Mouse (Mus musculus) T-cell, adult 66 days (primary cell): ENCODE measurements around the gene Phospho1. TPM values are rescaled to one million over a fixed set of nuclear protein-coding genes. Genes with fewer than 3 reads are reported as not detected.

ENCODE experiments used
- total RNA-seq, 2 experiments: library from RNA; stranded (reverse); gene quantifications; 3 replicates in 1 of 2; 4 replicates in 1 of 2; pipeline ENCODE4 v1.2.4; 2023

Phospho1 gene
- total RNA-seq = not detected

GRCm38 (mm10) chr11:95824071-95824876 is at the start of gene Phospho1:
Phospho1 (plus strand) TSS chr11:95824499.

DNA sequence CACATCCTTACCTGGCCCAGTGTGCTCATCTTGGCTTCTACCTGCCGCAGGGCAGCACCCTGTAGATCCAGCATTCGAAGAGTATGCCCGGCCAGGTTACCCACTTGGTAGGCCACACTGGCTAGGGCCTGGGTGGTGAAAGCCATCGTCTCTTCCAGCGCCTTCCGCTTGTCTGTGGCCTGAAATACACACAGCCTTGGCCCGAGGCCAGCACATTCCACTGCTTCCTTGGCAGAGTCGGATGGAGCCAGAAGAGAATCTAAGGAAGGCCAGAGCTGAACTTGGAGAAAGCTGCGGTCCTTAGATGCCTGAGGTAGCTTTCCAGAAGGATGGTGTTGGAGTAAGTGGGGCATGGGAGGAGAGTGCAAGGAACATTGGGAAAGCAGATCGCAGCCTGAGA is 12.8 kb downstream of the Phospho1 start, which contains the start of gene Gngt2:
Gene Gngt2 (plus strand): TSS at position 158 of the 400 bp plus-strand sequence.

DNA sequence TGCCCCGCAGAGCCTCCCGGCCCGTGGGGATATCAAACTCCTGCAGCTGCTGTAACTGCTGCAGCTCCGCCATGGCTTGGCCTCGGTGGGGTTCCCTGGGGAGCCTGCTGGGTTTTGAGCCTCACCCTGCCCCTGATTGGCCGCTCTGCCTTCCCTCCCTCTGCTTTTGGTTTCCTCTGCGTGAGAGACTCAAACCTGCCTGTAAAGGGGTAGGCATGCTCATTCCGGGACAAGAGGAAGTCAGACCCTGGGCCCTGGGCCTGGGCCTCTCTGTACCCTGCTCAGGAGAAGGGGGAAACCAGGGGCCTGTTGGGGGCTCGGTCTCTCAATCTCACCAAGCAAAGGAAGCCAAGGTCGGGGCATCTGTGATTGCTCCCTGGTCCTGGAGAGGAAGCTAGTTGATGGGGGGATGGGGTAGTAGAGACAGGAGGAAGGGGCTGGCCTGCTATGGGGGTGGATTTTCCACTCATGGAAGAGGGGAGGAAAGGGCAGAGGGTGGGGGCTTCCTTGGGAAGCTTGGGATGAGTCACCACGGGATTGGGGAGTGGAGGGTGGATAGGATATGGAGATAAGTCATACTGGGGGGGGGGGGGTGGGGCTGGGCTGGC is 17.9 kb downstream of the Phospho1 start, which contains the start of gene Abi3:
Gene Abi3 (minus strand): TSS at position 403 of the 608 bp plus-strand sequence.

Other genes starting within 250 kb of the Phospho1 start
- gene Ngfr, start 236.8 kb upstream of the Phospho1 start, total RNA-seq = under 1 TPM in 1 of 2 experiments, not detected in 1; 0.20 TPM
- 10 to 100 TPM; 41.8 to 78.0 TPM for gene Phb, start 157.5 kb upstream of the Phospho1 start, total RNA-seq
- gene Zfp652, start 111.8 kb upstream of the Phospho1 start, total RNA-seq = 10 to 100 TPM; 78.5 to 78.6 TPM
- gene B130006D01Rik, start 100.9 kb upstream of the Phospho1 start, total RNA-seq = 1 to 10 TPM; 5.4 to 6.3 TPM
- 10 to 100 TPM; 14.2 to 19.3 TPM for gene Gngt2, start 12.7 kb downstream of the Phospho1 start, total RNA-seq
- 10 to 100 TPM; 35.6 to 47.9 TPM for gene Abi3, start 18.0 kb downstream of the Phospho1 start, total RNA-seq
- gene B4galnt2, start 90.4 kb downstream of the Phospho1 start, total RNA-seq = not detected
- gene Igf2bp1, start 181.4 kb downstream of the Phospho1 start, total RNA-seq = not detected
- not detected for gene Gip, start 200.0 kb downstream of the Phospho1 start, total RNA-seq
- 10 to 100 TPM; 58.1 to 61.5 TPM for gene Snf8, start 210.4 kb downstream of the Phospho1 start, total RNA-seq
- 10 to 100 TPM; 47.1 to 51.4 TPM for gene Ube2z, start 240.9 kb downstream of the Phospho1 start, total RNA-seq